Mouse (Mus musculus) liver, embryonic 11.5 days (tissue): ENCODE results near the gene Gdf3. TPM values are rescaled to one million over a fixed set of nuclear protein-coding genes. Genes with fewer than 3 reads are reported as not detected.
"Not testable (repeated sequence)": the region's sequence is repeated elsewhere in the genome, so short reads cannot be mapped to it uniquely, and the experiment has no call there.

Experiments
- ATAC-seq: fragments of 200-750 bp; cut with Nextera tagmentation; replicated peaks from 2 replicates; pipeline ENCODE4 v1.8.0; 2017; ENCODE audit warnings: moderate number of reproducible peaks, mild to moderate bottlenecking, moderate TSS enrichment, moderate library complexity; ENCODE audit not compliant: low FRiP score
- DNase-seq: peaks from one replicate; pipeline ENCODE4 v3.0.0-alpha.2; 2017; ENCODE audit warnings: low spot score
- H3K27ac ChIP-seq: fragments of 300-500 bp; sonication (generic); 2 replicates; pipeline ENCODE4 v1.5.1; 2014; ENCODE audit warnings: mild to moderate bottlenecking, low read depth, low read length, control low read depth
- H3K27me3 ChIP-seq: fragments of 300-500 bp; sonication (generic); replicated peaks from 2 replicates; pipeline ENCODE4 v1.6.1; 2014; ENCODE audit warnings: low read length, mixed read lengths; ENCODE audit not compliant: control insufficient read depth, insufficient read depth
- H3K36me3 ChIP-seq: fragments of 300-500 bp; sonication (generic); 2 replicates; pipeline ENCODE4 v1.6.1; 2014; ENCODE audit warnings: mild to moderate bottlenecking, low read length, moderate library complexity, mixed read lengths; ENCODE audit not compliant: control insufficient read depth, insufficient read depth
- H3K4me1 ChIP-seq: fragments of 300-500 bp; sonication (generic); replicated peaks from 2 replicates; pipeline ENCODE4 v1.6.1; 2014; ENCODE audit warnings: low read length, mixed read lengths; ENCODE audit not compliant: control insufficient read depth, insufficient read depth
- H3K4me2 ChIP-seq: fragments of 300-500 bp; sonication (generic); 2 replicates; pipeline ENCODE4 v1.6.1; 2014; ENCODE audit warnings: mild to moderate bottlenecking, control low read depth, moderate library complexity
- H3K4me3 ChIP-seq: fragments of 300-500 bp; sonication (generic); 2 replicates; pipeline ENCODE4 v1.5.1; 2014; ENCODE audit warnings: low read depth, low read length, control low read depth
- H3K9ac ChIP-seq: fragments of 300-500 bp; sonication (generic); 2 replicates; pipeline ENCODE4 v1.6.1; 2014; ENCODE audit warnings: low read depth, low read length, control low read depth
- H3K9me3 ChIP-seq: fragments of 300-500 bp; sonication (generic); 2 replicates; pipeline ENCODE4 v1.6.1; 2016; ENCODE audit warnings: low read length, inconsistent platforms, mixed read lengths; ENCODE audit not compliant: control insufficient read depth
- WGBS: fragments of 180-500 bp; shearing (Covaris S2); extraction: QIAGEN DNeasy Blood & Tissue Kit; methylation state at CpG from one replicate; pipeline ENCODE4 v1.1.7; 2014; 5-methylcytosine and 5-hydroxymethylcytosine counted together
- polyA plus RNA-seq: library from polyadenylated mRNA; unstranded; fragments of >200 nt; fragmentation: Nextera tagmentation; extraction: Ambion mirVana; gene quantifications from 2 replicates; pipeline ENCODE4 v1.2.1, GENCODE M21; 2014

The Gdf3 gene
- polyA plus RNA-seq, 1 experiment from 2014 or later = 14.6 TPM

DNA sequence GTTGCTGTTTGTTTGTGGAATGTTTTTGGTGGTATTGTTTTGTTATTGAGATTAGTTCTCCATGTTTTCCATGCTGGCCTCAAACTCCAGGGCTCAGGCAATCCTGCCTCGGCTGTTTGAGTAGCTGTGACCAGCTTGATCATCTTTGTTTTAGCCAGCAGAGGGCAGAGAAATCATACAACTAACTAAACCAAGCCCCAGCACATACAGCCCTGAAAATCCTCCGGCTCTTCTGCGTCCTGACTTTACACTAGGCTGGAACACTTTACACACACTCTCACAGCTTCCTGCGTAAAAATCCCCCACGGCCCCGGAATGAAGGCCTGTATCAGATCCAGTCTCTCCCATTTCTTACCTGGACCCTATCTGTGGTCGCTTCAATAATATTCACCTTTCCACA lies 14.2 kb downstream of the Gdf3 start:
- Histone ChIP-seq H3K4me2 (no peak overlapping the region), H3K4me3 (no peak overlapping the region), H3K9ac (no peak overlapping the region), H3K27me3 (no peaks in the 10 kb centered on the region), H3K27ac (no peak overlapping the region), H3K36me3 (no peaks in the 10 kb centered on the region), H3K9me3 (no peaks in the 10 kb centered on the region), H3K4me1 (no peaks in the 10 kb centered on the region)
- 37% methylated on average over 7 of the region's 7 CpGs for WGBS
- no peak for ATAC-seq
- no peak for DNase-seq

DNA sequence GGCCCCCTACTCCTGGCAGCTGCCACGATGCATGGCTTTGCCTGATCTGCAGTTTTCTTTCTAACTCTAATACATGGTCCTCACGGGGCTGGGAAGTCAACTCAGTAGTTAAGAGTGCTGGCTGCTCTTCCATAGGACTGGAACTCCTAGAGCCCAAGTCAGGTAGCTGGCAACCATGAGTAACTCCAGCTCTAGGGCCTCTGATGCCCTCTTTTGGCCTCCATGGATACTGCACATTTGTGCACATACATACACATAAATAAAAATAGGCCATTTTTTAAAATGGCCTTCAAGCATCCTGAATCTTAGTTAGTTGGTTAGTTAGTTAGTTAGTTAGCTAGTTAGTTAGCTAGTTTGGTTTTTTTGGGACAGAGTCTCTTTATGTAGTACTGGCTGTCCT lies 17.0 kb downstream of the Gdf3 start:
- H3K9me3 ChIP-seq = no peaks in the 10 kb centered on the region
- H3K4me2 ChIP-seq = no peak overlapping the region
- H3K27me3 ChIP-seq = no peaks in the 10 kb centered on the region
- ATAC-seq = no peak
- H3K36me3 ChIP-seq = no peaks in the 10 kb centered on the region
- DNase-seq = no peak
- no peak overlapping the region for H3K27ac ChIP-seq
- WGBS = 82% methylated on average over 2 of the region's 2 CpGs
- H3K9ac ChIP-seq = no peak overlapping the region
- no peak overlapping the region for H3K4me3 ChIP-seq
- H3K4me1 ChIP-seq = no peaks in the 10 kb centered on the region

DNA sequence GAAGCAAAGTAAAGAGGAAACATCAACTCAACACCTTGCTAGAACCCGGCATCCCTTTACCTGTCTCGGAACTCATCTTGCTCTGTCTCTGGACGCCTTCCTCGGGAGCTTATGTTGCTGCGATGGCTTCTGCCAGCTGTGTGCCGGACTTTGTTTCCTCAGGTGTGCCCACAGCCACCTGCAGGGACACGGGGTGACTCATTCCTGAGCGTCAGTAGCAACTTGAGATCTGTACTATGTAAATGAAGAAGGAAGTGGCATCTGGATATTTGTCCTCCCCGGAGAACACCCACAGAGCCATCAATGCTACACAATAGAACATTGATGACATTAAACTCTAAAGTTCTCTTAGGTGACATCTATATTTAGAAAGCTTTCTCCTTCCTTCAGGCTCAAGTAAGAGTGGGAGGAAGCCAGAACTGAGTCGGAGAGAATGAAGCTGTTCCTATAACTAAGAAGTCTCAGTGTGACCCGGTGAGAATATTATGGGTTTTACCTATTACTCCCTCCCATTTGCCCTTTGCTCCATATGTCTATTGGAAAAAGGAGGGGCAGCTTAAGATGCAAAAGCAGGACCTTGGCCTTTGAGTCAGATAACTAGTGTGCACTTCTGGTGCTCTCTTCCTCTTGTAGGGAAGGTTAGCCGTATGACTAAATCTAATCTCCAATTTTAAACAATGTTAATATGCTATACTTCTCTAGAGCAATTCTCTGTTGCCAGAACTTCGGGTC lies 18.7 kb downstream of the Gdf3 start:
- Histone ChIP-seq H3K27me3 (no peaks in the 10 kb centered on the region), H3K4me3 (no peak overlapping the region), H3K9me3 (no peaks in the 10 kb centered on the region), H3K9ac (no peak overlapping the region), H3K36me3 (no peaks in the 10 kb centered on the region), H3K27ac (no peak overlapping the region), H3K4me2 (no peak overlapping the region), H3K4me1 (no peaks in the 10 kb centered on the region)
- DNase-seq (no peak), ATAC-seq (no peak)
- WGBS = 78% methylated on average over 13 of the region's 13 CpGs

DNA sequence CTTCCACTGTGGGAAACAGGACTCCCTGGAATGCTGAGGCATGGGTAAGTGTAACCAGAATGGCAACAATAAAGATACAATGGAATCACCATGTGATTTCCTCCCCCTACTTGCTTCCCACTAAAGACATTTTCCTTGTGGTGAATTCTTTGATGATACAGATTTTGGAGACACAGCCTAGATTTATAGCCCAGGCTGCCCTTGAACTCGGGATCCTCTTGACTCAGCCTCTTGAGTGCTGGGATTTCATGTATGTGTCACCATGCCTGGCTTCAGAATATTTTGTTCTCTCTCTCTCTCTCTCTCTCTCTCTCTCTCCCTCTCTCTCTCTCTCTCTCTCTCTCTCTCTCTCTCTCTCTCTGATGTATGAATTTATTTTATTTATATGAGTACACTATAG lies 30.8 kb downstream of the Gdf3 start:
- no peak overlapping the region for H3K4me3 ChIP-seq
- DNase-seq = no peak
- no peak overlapping the region for H3K9ac ChIP-seq
- H3K4me2 ChIP-seq = no peak overlapping the region
- H3K27ac ChIP-seq = no peak overlapping the region
- H3K36me3 ChIP-seq = no peaks in the 10 kb centered on the region
- no peaks in the 10 kb centered on the region for H3K9me3 ChIP-seq
- ATAC-seq = no peak
- H3K4me1 ChIP-seq = no peaks in the 10 kb centered on the region
- WGBS = 73% methylated on average over 1 of the region's 1 CpGs
- H3K27me3 ChIP-seq = no peaks in the 10 kb centered on the region

DNA sequence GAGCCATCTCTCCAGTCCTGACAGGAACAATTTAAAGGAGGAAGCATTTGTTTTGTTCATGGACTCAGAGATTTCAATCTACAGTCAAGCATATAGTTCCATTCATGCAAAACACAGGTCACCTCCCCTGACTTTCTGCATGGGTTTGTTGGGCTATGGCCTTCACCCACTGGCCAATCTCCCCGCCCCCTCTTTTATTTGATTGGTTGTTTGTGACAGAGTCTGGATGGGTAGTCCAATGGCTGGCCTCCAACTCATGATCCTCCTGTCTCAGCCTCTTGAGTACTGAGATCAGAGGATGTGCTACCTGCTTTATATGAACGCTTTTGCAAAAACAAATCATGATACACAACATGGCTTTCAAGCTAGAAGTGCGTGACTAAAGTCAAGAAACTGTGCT lies 32.9 kb downstream of the Gdf3 start:
- Histone ChIP-seq H3K4me2 (no peak overlapping the region), H3K36me3 (no peaks in the 10 kb centered on the region), H3K27ac (no peak overlapping the region), H3K9me3 (no peaks in the 10 kb centered on the region), H3K27me3 (no peaks in the 10 kb centered on the region), H3K4me3 (no peak overlapping the region), H3K9ac (no peak overlapping the region), H3K4me1 (no peaks in the 10 kb centered on the region)
- whole genome bisulfite sequencing = 87% methylated on average over 3 of the region's 3 CpGs
- ATAC-seq (no peak), DNase-seq (no peak)

- not testable (repeated sequence) for H3K36me3 ChIP-seq, H3K27me3 ChIP-seq, DNase-seq, H3K4me1 ChIP-seq, H3K9ac ChIP-seq, H3K27ac ChIP-seq, H3K4me3 ChIP-seq, H3K4me2 ChIP-seq, ATAC-seq, H3K9me3 ChIP-seq
- 82% methylated on average over 1 of the region's 1 CpGs for WGBS
Measured at GRCm38 (mm10) chr6:122575037-122575436, 34.9 kb downstream of the Gdf3 start.

DNA sequence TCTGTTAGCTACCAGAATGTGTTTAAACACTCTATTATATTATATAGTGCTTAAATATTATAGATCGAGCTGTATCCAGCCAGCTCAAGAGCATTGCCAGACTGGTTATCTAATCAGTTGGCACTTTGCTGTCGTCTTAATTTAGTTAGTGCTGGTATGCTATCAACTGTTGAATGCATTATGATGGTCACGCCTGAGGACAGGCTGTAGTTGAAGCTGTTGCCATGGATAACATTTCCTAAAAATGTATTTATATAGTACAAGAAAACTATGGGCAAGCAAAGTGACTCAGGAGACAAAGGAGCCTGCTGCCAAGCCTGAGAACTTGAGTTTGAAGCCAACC lies 38.3 kb downstream of the Gdf3 start:
- no peak overlapping the region for H3K4me3 ChIP-seq
- H3K27ac ChIP-seq = no peak overlapping the region
- no peak overlapping the region for H3K9ac ChIP-seq
- 42% methylated on average over 3 of the region's 3 CpGs for WGBS
- H3K9me3 ChIP-seq = no peaks in the 10 kb centered on the region
- no peaks in the 10 kb centered on the region for H3K27me3 ChIP-seq
- no peaks in the 10 kb centered on the region for H3K36me3 ChIP-seq
- ATAC-seq (no peak), DNase-seq (no peak)
- H3K4me1 ChIP-seq = 0 out of 2 replicates have a peak, but pooled peaks cover 4% of the 10 kb centered on the region
- H3K4me2 ChIP-seq = no peak overlapping the region

- 0 out of 2 replicates have a peak, but pooled peaks cover 4% of the 10 kb centered on the region for H3K4me1 ChIP-seq
- H3K4me2 ChIP-seq = no peak overlapping the region; the same call in 1 of the 2 replicates
- no peaks in the 10 kb centered on the region for H3K27me3 ChIP-seq
- no peak for DNase-seq
- 42% methylated on average over 8 of the region's 8 CpGs for WGBS
- H3K36me3 ChIP-seq = no peaks in the 10 kb centered on the region
- no peaks in the 10 kb centered on the region for H3K9me3 ChIP-seq
- H3K27ac ChIP-seq = no peak overlapping the region
- no peak overlapping the region for H3K4me3 ChIP-seq
- H3K9ac ChIP-seq = no peak overlapping the region
- peak; percentile 59 for ATAC-seq
Measured at GRCm38 (mm10) chr6:122570695-122571616, 38.9 kb downstream of the Gdf3 start.
